Mouse (Mus musculus) spleen, postnatal 10 days (tissue): Measurements from ENCODE around the gene Ccdc171.

Source experiments
- DNase-seq, 2 experiments: peaks; one replicate each; pipeline ENCODE4 v3.0.0; 2021 to 2022; ENCODE audit warnings: low spot score in 2 of 2

Ccdc171 gene

DNA sequence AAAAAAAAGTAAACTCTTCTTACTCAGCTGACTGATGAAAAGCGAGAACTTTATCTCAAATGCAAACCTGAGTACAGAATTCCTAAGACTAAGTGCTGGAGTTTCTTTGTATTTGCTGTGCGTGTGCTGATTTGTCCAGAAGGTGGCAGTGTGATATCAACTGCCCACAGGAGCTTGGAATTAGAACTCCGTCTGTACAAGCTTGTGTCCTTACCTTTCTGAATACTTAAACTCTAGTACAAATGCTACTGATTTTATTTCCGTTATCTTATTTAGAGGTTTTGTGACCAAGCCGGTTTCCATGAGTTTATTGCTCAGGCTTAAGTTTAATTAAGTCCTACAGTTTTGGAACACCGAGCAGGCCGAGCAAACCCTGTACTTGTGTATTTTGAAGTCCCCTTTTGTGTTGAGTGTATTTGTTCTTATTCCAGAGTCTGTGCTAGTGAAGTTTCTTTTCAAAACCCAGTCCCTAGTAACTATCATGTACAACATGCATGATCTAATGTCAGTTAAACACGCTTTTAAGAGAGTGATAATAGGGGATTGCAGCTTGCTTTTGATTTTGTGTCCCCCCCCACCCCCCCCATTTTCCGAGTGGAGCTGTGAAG, 269.1 kb downstream of the Ccdc171 start:
- DNase-seq, result peak in 1 of 2 experiments; percentile 22

DNA sequence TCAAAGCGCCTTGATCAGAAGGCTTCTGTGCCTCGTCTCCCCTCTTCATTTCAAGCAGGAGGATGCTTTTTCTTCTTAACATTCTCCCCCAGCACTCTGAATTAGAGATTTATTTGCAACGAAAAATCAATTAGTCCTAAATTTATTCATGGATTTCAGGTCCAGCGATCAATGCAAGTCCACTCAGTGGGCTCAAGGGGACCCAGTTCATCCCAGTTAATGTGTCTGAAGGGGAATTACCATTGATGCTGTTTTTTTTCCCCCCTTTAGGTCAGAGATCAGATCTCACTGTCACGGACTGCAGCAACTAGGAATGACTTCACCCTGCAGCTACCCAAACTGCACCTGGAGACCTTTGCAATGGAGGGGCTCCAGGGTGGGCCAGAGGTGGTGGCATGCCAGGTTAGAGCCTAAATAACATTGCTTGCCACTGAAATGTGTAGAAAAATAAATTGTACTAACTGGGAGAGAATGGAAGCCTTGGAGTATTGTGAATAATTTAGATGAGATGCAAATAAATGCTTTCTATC, 269.6 kb downstream of the Ccdc171 start:
- DNase-seq, result no peak

DNA sequence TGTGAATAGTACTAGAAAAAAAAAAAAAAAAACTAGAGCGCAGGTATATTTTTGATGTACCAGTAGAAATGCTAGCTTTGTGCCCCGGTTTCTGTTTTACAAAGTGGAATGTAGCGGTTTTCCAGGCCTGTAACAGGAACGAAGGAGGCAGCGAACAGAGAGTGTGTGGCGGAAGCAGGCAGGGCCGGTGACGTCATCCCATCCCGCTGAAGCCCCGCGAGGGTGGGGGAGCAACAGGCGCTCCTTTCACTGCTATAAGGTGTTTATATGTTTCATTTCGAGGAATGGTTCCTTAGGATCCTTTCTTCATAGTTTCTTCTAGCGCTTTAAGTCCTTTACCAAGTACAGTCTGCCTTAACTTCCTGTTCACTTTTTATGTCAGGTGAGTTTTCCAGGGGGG, 272.6 kb downstream of the Ccdc171 start:
- DNase-seq, result no peak

DNA sequence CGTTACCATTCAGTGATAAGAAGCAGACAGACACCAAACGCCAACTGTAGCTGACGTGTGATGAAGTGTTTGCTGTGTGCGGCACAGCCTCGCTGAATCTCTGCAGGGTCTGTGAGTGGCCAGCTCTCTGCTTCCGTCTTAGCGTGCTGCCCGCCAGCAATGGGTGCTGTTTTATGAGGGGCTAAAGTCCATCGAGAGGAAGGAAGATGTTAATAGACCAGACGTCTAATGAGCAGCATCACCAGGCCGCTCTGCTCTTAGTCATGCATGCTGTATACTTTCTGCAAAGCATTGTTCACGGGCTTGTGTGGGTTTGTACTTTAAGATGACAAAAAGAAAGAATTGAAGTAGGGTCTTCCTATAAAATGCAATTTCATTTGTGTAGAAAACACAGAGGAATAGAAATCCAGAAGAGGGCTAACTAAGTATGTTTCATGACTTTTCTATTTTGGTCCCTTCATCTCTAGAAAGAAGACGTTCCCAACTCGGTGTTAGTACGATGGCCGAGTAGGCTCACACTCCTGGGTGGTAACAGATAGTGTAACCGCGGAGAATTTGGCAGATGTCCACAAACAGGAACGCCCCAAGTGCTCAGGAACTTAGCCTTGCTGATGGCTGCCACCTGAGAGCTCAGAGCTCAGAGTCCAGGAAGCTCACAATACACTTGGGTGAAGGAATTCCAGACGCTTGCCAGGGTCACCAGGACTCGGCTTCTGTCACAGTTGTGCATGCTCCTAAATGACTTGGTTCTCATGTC, 273.5 kb downstream of the Ccdc171 start:
- DNase-seq, result peak; percentile 21 to 75

DNA sequence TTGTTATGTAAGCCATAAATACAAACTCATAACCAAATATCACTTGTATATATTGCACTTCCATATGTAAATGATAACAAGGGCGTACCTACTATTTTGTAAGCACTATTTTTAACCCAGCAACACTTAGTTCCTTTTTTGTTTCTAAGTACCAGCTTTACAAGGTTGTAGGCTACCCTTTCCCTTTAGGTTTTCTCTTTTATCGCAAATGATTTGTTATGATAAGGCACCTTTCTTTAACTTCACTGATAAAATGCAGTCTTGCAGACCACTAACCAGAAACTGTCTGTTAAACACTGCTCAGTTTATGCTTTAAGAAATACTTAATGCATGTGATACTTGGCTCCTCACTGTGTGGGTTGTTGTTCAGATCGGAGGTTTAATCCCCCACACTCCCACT, 275.1 kb downstream of the Ccdc171 start:
- no peak for DNase-seq

DNA sequence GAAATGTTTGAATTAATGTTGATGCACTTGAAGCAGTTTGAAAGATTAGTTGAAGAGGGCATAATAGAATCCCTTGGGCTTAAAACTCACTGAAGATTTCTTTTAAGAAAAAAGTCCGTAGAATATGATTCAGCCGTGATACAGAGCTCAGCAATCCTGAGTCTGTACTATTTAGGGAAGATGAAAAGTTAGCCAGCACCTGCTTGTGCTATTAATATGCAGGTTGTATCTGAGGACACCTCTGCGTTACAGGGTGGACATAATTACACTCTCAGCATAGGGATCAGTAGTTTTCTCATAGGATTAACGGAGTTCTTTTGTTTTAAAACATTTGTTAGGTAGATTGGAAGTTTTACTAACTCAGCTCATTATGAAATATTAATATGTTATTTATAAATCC, 291.6 kb downstream of the Ccdc171 start:
- DNase-seq, result no peak

DNA sequence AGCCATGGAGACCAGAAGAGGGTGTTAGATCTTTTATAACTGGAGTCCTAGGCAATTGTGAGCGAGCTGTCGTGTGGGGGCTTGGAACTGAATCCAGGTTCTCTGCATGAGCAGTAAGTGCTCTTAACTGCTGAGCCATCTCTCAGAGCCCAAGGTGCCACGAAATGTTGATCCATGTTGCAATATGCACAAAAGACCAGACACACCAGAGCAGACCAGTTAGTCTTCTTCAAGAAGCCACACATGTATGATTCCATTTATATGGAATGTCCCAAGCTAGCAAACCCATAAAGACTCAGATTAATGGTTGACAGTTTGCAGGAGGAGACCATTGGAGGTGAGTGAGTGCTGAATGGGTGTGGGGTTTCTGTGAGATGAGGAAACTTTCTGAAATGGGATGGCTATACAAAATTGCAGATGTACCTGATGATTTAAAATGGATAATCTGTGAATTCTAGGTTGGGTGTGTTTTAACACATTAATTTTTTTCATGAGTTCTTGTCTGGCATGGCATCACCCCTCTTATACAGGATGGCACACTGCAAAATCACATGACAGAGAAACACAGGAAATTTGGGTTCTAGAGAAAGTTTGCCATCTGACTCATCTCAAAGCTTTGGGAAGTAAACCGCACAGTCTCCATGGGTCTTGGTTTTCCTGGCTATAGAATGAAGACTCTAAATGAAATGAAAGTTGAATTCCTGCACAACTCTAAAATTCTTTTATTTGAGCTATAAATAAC, 304.5 kb downstream of the Ccdc171 start:
- DNase-seq, result no peak

DNA sequence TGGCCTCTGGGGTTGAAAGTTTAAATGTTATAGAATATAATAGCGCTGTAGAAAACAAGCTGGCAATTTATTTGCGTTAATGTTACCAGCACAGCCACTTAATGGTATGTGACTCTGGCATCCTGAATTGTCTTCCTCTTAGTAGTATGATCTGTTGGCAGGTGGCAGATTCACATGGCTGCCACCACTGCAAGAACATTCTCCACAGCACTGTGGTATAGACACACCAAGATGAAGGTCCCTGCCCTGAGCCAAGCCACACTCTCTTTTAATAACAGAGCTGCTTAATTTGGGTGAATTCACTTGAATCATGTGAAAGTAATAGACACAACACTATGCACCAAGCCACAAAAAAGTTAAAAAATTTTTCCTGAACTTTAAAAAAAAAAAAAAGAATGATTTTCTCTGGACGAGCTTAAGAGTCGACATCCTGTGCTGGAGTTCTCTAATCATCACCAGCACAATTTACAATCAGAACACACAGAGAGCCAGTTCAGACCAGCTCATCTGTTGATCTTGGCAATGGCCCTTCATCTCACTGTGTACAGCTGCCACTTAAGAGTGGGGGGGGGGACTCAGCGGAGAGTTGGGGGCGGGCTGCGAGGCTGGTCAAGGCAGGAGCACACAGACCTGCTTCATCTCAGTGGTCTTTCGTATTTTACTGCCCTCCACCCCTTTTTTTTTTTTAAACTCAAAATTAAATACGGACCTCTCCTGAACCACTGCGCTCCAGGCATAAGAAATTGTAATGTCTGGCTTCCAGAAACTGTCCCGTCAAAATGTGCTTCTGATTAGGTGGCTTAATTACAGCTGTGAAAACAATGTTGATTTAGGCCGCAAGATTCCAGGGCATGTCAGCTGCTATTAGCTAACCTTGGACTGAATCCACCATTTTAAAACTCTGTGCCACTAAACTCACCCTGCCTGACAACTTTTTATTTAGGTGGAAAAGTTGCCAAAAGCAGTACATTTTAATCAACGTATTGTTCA, 305.8 kb downstream of the Ccdc171 start:
- no peak for DNase-seq

DNA sequence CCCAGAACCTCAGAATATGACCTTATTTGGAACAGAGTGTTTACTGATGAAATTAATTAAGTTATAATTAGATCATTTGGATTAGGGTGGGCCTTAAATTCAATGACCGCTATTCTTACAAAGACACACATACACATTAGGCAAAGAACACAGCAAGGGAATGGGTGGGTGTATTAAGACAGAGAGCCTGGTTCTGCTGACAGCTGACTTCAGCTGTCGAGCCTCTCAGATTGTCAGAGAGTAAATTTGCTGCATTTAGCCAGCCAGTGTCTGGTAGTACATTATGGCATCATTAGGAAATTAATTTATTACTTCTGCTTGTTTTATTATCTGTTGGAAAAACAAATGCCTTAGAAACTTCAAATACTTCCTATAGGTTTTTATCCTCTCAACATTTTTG, 313.7 kb downstream of the Ccdc171 start:
- no peak for DNase-seq

DNA sequence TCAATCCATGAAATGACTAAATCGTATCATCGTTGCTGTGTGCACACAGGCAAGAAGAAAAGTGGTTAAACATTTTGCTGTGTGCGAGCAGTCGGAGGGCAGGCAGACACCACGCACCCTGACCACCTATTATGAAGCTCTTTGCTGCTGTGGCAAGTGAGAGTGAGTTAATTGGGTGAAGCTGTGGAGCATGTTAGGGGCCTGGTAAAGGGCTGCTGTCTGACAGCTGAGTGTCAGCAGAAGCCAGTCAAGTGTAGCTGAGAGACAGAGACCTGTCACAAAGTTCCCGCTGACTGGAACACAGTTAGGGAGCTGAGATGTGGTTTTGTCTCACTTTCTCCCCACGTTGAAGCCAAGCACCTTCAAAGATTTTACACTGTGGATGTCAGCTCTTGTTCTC, 321.0 kb downstream of the Ccdc171 start:
- DNase-seq, result no peak

DNA sequence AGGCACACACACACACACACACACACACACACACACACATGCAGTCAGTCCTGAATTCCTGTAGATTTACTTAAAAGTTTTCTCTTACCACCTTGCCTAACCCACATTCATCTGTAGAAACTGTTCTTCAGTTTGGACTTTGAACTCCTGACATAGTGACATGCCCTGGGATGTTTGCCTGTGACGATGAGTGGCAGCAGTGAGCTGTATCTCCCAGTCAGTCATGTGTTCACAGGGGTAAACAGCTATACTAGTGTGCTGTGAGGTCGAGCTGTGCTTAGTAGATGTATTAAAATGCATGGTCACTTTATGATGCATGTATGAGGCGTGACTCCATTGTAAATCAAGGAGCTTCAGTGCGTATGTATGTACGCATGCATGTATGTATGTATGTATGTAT, 328.5 kb downstream of the Ccdc171 start:
- DNase-seq, result no peak

DNA sequence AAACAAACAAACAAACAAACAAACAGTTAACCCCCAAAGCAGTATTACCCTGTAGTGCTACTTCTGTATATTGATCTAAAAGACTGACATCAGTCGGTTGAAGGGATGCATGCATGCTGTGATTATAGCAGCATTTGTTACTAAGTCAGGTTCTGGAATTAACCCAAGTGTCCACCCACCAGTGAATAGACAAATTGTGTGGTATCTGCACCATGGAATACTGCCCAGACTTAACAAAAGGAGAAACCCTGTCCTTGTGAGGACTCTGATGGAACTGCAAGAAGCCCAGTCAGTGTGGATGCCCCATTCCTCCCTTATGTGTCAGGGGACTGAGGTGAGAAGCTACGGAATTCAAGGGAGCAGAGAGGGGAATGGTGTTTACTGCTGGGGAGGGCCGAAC, 336.4 kb downstream of the Ccdc171 start:
- no peak for DNase-seq

DNA sequence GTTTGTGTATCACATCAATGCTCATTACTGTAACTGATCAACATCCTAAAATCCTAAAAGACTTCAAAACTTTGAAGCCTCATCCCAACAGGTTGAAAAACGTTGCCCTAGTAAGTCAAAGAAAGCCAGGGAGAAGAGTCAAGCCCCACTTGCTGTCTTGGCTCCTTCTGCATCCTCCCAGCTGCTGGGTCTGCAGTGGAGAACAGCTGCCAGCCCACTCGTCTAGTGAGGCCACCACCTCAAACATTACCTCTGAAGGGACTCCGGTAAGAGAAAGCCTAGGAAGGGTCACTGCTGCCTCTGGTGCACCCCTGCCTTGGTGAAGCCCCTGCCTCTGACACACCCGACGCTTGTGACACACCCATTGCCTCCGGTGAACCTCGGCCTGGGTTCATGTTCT, 336.9 kb downstream of the Ccdc171 start:
- DNase-seq, result no peak

DNA sequence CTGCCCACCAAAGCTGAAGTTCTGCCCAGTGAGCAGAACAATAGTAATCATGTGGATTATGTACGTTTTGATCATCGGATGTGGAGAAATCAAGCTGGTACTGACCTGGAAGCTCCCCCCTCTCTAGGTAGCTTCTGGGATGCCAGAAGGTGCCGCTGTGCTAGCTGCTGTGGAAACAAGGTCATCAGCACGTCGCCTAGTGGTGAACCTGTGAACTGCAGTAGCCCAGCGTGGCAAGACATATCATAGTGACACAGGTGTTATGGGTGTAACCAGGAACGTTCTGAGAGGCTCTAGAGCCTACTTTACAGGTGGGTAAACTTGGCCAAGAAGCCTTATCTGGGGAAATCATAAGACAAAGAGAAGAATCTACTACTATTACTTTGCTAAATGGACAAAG, 351.3 kb downstream of the Ccdc171 start:
- DNase-seq, result no peak

DNA sequence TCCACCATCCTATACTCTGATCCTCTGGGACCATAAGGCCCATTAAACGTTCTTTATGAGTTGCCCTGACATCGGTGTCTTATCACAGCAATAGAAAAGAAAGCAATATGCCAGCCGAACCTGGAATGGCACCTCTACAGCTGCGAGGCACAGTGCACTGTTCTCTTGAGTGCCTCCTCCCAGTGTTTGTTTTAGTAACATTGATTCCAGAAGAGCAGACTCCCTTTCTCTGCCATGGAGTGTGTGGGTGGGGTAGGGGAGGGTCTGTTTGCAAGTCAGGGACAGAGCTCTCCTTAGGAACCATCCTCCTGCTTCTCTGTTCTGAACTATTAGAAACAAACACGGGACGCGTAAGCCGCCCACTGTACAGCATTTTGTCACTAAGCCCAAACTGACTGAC, 352.9 kb downstream of the Ccdc171 start:
- no peak for DNase-seq

DNA sequence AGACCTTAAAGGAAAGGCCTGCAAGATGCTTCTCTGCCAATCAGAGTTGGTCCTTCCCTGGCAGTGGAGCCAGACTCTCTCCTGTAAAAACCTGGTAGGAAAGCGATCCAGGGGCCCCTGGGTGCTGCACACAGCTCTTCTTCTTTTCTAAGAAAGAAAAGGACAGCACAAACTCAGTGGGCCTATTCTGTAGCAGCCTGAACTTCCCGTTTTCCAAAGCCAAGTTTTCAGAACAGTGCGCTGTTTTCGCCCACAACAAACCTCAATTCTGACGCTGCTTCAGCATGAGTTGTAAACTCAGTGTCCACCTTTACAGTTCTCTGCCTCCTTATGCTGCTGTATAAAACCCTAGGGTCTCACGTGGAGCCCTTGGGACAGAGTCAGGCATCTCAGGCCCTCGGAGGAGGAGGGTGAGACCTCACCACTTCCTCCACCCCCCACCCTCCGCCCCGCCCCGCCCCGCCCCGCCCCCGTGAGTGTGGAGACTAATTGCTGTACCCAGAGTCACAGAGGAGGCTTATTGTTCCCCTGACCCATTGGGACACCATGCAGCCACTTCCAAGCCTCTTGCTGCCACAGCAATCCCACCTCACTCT, 363.2 kb downstream of the Ccdc171 start:
- DNase-seq, result no peak

DNA sequence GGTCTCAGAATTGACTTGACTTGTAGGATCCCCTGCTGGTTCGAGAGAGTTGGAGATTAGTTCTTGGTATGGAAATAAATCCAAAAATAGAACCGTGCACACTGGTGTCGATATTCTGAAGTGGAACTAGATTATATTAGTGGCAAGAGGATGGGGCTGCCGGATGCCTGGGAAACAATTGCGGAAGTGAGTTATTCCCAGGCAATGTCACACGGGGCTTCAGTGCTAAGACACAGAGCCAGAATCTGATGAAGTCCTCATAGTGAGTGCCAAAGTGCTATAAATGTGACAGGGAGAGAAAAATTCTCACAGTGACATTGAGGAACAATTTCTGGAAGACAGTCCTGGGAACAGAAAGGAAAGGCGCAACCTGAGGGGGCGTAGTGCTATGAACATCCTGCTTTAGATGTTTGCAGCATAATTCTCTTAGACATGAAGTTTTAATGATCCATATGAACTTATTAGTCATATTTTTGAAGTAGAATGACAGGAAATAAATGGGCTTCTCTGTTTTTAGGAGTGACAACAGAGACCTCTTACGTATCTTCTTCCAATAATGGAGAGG, 376.8 kb downstream of the Ccdc171 start:
- no peak for DNase-seq
